Mouse (Mus musculus): Measurements from ENCODE around the gene 1700042G07Rik.
"Not testable (repeated sequence)": the region's sequence is repeated elsewhere in the genome, so short reads cannot be mapped to it uniquely, and the experiment has no call there.

The 1700042G07Rik gene

DNA sequence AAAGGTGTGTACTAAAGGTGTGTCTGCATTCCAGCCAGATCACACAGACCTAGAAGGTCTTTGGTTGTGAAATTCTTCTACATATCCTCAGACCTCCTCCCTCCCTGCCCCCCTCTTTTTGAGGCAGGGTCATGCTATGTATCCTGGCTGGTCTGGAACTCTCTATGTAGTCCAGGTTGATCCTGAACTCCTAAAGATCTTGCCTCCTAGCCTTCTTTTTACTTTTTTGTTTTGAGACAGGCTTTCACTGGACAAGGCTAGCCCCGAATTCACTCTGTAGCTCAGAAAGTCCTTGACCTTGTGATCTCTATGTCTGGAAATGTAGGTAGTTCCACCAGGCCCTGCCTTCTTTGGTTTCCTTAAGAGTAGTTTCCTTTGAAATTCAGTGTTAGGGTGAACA lies 35.7 kb downstream of the 1700042G07Rik start:
- in situ Hi-C loops (cut with MboI), result no loop called here

DNA sequence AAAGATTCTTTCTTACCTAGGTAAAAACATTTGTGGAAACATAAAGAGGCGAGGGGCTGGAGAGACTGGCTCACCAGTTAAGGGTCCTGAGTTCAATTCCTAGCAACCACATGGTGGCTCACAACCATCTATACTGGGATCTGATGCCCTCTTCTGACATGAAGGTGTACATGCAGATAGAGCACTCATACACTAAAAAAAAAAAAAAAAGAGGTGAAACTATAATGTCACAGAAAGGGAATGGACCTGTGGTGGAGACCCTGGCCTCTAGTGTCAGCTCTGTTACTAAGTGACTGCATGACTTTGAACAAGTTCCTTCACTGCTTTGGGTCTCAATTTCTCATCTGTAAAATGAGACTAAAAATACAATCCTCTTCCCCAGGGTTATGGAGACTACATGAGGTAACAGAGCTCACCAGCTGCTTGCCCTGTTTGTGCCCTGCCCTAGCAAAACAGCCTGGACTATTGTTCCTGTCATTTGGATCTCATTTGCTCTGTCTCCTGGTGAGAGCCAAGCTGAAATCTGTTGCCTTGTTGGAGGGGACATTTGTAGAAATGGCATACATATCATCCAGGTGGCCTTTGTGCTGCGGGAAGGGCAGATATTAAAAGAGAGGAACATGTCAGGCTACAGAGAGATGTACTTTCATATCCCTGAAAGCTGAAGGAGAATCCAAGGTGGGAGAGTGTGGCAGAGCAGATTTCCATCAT lies 42.9 kb downstream of the 1700042G07Rik start:
- in situ Hi-C loops (cut with MboI), result no loop called here

DNA sequence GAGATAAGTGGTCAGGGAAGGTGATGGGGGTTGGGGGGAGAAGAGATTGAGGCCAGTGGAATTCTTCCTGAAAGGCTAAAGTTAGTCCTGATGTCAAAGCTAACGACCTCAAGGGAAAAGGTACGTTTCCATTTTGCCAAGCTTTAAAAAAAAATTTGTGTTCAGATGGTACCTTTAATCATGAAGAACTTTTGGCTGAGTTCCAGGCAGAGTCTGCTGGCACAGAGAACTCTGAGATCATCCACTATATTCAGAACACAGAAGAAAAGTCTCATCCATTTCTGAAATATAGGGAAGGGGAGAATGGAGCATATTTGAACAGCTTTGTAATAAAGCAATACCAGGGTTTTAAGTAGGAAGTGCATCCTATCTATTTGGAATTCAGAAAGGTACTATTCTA lies 43.9 kb downstream of the 1700042G07Rik start:
- in situ Hi-C loops (cut with MboI), result no loop called here

DNA sequence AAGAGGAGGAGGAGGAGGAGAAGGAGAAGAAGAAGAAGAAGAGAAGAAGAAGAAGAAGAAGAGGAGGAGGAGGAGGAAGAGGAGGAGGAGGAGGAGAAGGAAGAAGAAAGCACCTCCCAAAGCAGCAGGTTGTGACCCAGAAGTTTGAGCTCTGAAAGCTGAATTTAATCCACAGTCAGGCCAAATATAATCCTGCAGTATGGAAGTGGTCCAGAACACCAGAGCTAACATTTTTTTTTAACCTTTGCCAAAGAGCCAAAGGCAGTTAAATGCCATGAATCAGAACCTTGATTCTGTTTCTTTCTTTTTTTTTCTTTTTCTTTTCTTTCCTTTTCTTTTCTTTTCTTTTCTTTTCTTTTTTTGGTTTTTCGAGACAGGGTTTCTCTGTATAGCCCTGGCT lies 44.5 kb downstream of the 1700042G07Rik start:
- in situ Hi-C loops (cut with MboI), result not testable (repeated sequence)

DNA sequence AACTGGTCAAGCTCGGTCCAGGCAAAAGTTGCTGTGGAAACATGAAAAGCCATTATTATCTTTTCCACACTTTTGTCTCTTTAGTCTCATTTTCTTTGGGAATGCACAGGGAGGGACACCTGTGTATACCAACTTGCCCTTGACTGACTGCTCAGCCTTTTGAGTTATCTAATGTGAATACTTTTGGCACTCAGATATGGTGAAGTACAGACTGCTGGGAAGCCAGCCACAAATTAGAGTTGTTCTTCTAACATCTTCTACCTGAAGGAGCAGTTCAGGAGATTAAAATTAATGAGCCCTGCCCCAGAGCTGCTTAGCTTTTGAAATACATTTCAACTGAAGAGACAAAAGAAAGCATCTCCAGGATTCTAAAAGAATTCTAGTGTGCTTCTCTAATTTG lies 45.9 kb downstream of the 1700042G07Rik start:
- in situ Hi-C loops (cut with MboI), result no loop called here

DNA sequence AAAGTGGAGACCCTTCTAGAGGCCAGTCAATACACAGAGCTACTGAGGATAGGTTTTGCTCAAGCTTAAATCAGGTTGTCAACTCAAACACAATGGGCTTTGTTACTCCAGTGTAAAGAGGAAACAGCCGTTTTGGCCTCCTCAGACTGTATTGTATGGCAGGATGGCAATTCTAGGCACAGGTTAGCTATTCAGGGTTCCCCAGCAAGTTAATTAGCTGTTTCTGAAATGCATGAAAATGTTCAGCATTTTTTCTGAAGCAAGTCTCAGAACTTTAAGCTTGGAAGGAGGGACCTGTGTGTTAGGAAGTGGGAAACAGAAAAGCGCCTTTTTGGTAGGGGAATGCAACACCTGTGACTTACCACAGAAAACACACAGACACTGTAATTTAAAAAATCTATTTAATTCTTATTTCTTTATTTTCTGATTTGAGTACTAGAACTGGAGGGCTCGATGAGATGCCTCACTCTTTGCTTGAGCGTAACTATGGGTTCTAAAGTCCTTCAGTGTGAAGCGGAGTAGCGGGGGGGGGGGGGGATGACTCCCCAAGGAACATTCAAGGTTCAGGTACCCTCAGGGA lies 47.0 kb downstream of the 1700042G07Rik start:
- in situ Hi-C loops (cut with MboI), result no loop called here

DNA sequence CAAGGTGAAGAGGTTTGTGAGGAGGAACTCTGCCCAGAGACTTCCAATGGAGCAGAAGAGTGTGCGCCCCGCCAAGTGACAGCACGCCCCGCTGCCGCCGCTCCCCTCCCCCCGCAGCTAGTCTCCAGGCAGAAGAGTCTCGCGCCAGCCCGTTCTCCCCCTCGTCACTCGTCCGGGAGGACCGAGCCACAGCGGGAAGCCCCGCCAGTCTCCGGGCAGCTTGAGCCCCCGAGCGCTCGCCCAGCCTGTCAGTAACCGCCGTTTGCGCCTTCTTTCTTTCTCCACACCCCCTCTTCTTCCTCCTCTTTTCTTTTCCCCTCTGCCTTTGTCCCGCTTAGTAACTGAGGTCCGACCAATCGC lies 47.6 kb downstream of the 1700042G07Rik start:
- in situ Hi-C loops (cut with MboI), result no loop called here

DNA sequence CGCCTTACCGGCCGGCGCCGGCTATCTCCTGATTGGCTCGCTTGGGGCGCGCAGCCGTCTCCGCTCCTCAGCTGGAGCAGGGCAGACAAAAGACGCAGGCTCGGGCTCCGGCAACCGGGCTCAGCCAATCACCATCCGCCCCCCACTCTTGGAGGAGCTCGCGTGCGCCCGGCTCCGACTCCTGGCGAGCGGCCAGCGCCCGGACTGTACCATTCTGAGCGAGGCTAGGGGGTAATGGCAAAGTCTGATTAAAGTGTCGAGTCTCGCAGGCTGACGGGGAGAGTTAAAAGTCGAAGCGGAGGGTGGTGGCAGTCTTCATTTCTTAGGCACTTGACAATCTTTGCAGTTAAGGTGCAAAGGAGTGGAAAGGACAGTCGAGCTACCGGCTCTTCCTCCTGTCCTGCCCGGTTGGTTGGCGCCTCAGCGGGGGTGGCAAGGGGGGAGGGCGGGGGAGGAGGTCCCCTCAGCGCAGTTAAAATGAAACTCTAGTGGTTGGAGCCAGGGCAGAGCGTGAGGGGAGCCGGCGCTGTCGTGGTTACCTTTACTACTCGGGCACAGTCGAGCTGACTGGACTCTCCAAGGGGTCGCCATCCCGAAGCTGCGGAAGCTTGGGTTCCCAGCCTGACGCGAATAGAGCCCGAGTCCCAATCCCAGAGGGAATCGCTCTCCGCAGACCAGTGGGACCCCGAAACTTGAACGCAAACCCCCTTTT lies 48.1 kb downstream of the 1700042G07Rik start, which contains the start of gene Pik3r3:
TSS of gene Pik3r3 (plus strand) at position 479 of the 712 bp plus-strand sequence.
- in situ Hi-C loops (cut with MboI), result no loop called here

DNA sequence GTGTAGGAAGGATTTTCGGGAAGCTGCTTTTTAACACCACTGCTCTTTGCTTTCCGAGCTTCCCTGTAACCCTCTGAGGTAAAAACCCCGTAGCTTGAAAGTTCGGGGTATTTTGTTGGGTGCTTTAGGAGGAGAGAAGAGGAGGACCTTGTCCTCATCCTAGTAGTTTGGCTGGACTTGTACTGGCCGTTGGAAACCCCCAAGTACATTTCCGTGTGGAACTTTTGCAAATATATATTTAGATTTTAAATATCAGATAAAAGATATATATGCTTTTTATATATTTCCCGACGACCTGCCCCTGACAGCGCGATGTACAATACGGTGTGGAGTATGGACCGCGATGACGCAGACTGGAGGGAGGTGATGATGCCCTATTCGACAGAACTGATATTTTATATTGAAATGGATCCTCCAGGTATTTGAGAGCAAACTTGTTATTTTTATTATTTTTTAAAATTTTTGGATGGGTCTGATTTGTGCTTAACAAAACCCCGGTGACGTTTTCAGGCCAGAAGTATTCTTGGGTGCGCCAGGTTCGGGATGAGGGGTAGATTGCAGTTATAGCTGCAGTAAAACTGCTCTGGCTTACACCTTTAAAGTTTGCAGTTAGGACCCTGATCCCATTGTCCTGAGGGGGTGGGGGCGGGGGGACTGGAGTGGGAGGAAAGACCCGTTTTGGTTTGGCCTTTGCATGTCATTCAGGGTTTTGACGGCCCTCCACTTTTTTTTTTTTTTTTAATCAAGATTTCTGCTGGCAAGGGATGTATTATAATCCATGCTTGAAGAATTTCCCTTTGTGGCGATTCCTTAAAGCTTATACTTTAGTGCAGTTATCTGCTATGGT lies 49.0 kb downstream of the 1700042G07Rik start:
- in situ Hi-C loops (cut with MboI), result no loop called here

DNA sequence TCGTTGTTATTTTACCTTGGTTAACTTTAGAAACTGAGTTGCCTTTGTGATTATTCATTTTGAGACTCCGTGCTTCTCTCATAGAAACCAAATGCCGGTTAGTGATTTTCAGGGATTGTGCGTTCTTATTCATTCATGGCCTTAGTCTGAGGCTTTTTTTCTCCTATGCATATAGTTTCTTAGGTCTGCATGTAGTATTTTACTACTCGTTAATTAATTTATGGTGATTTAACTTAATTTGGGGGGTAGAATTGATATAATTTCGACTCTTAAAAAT lies 49.6 kb downstream of the 1700042G07Rik start:
- in situ Hi-C loops (cut with MboI), result no loop called here
